Mouse (Mus musculus) thymus, postnatal 0 days (tissue): ENCODE results near the gene Nfkbie. TPM values are rescaled to one million over a fixed set of nuclear protein-coding genes. Genes with fewer than 3 reads are reported as not detected.

Source experiments
- DNase-seq: peaks from one replicate; pipeline ENCODE4 v3.0.0-alpha.2; 2015; ENCODE audit warnings: low spot score
- polyA plus RNA-seq: library from polyadenylated mRNA; unstranded; fragments of >200 nt; fragmentation: Nextera tagmentation; extraction: Ambion mirVana; gene quantifications from 2 replicates; pipeline ENCODE4 v1.2.1, GENCODE M21; 2015

Gene Nfkbie
- polyA plus RNA-seq, 1 experiment from 2014 or later, result 80.2 TPM

DNA sequence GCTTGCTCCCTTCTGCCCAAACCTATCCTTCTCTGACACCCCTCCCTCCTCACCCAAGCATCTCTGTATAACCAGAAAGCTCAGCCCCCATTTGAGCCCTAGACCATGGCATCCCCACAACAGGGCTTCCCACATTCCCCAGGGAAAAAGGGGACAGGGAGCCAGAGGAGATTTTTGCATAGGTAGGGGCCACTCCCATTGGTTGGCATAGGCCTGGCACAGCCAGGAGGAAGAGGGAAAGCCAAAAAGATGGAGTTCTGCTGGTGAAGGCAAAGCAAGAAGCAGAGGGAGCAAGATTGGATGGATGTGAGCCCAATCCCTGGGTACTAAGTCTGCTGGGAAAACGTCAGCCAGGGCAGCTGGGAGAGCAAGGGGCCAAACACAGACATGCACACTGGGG is 12.4 kb upstream of the Nfkbie start:
- DNase-seq, result no peak

GRCm38 (mm10) chr17:45544001-45544872 is 11.3 kb upstream of the Nfkbie start:
- DNase-seq, result no peak

GRCm38 (mm10) chr17:45544873-45545277 is 10.6 kb upstream of the Nfkbie start:
- no peak for DNase-seq

DNA sequence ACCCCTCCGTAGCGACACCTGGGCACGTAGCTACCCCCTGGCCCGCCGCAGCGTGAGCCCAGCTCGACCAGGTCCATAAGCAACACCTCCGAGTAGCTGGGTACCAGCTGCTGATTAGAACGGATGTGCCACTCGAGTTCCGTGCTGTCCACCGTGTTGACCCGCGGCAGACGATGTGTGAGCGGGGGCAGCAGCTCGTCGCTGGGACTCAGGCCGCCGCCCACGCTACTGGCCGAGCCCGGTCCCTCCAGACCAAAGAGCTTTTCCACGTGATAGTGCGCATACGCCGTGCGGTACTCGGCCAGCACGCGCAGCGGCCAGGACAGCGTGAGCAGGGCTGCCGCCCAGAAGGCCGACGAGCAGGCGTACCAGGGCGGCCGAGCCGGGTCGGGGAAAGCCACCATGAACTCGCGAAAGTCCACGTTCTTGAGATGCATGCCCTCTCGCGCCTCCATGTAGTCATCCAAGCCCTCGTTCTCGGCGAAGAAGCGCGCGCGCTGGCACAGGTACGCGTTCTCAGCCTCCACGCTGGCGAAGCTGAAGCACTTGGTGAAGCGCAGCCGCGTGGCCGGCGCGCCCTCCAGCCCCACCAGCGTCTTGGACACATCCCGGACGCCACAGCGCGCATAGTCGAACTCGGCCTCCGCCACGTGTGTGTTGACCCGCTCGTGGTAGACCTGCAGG is 10.1 kb upstream of the Nfkbie start:
- DNase-seq, result no peak

- DNase-seq, result no peak
Measured at GRCm38 (mm10) chr17:45546941-45547340, 8.6 kb upstream of the Nfkbie start.

DNA sequence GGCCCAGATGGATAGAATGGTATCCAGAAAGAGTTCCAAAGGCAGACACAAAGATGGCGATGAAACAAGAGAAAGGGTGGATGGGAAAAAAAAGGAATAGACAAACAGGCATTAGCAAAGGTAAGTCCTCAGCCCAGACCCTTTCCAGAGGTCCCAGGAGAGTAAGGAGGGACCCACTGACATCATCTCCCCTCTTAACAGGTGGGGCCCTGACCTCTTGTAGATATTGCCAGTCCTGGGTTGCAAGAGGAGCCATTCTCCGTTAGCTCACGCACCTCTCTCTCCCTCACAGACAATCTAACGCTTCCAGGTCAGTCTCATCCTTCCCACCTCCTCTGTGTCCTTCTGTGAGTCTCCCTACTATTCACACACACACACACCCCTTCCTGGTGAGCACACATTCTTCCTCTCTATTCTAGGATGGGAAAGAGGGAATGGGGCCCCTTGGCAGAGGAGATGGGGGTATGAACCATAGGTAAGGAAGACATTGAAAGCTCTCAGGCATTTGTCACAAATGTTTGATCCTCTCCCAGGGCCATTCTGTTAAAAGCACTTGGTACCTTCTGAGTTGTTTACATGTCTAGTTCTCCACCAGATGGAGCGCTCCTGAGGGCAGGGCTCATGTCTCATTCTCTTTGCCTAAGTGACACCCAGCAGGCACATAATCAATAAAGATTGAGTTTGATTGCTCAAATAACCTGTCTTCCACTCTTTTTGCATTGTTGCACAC is 7.9 kb upstream of the Nfkbie start:
- DNase-seq, result no peak

DNA sequence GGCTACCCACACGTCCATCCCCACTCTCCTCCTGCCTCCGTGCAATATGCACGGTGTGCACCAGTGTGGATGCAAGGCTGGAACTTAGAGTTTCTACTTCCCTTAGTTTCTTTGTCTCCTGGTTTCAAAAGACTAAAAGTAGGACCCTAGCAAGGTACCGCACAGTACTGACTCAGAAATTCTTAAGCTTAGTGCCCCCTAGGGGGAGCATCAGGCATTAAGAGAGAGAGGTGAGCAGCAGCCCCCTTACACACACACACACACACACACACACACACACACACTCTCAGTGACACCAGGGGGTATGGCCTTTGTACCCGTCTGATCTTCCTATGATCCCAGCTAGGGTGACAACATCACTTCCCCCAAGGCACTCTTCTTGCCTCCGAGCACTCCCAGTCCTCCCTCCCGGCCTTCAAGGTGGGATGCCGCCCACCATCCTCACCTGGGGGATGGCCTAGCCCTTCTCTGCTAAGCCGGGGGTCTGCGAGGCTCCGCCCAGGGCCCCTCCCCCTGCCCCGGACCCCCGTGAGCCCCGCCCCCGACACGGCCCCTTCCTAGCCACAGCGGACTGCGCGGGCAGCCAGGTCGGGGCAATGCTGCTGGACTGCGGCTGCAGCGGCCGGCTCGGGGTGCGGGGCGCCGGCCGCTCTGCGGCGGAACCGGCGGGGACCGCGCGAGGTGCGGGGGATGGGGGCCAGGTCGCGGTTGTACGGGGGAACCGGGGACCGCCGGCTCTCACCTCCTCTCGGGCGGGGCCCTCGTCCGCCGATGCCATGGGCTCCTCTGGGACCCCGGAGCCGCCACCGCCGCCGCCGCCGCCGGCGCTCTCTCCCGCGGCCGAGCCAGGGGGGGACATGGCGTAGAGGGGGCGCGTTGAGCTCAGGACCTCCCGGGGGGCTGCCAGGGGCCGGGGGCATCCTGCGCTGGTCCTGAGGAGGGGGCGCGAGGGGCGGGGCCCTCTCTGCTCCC is 6.7 kb upstream of the Nfkbie start:
- DNase-seq, result peak; percentile 86

DNA sequence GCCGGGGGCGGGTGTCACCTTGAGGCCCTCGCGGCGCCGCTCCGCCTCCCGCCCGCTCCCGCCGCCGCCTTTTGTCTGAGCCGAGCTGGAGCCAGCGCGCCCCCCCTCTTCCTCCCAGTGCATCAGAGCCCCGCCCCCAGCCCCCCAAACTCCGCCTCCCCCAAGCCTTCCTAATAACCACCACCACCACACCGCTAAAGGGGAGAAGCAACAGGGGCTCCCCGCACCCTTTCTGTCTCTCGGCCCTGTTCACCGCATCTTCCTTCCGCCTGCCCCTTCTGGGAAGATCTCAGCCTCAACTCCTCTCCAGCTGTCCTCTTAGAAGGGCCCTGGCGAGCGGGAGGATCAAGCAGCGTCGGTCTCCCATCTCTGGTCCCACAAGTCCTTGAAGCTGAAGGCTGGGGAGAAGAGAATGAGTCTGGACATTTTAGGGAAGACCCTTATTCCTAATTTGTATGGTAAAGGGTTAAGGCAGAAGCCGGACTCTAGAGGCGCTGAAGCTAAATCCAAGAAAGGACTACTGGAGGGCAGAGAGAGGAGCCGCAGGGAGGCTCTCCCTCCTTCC is 5.8 kb upstream of the Nfkbie start, which contains the start of gene Tmem151b:
Tmem151b (minus strand) TSS at position 61 of the 565 bp plus-strand sequence.
- peak; percentile 75 for DNase-seq

DNA sequence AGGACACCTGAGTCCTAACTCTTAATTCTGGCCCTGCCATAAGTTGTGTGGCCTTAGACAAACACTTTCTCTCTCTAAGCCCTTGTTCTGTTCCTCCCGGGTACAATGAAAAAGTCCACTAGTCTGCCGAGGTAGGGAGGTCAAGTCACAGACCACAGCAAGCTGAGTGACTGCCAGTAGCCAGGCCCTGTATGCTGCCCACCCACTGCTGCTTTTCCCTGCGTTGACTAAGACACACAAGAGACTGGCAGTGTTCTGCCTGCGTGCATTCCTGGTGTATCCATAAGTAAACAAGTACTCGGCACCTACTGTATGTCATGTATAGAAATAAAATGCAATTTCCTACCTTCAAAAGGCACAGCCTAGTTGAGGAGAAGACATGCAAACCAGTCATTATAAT is 5.2 kb upstream of the Nfkbie start:
- no peak for DNase-seq

DNA sequence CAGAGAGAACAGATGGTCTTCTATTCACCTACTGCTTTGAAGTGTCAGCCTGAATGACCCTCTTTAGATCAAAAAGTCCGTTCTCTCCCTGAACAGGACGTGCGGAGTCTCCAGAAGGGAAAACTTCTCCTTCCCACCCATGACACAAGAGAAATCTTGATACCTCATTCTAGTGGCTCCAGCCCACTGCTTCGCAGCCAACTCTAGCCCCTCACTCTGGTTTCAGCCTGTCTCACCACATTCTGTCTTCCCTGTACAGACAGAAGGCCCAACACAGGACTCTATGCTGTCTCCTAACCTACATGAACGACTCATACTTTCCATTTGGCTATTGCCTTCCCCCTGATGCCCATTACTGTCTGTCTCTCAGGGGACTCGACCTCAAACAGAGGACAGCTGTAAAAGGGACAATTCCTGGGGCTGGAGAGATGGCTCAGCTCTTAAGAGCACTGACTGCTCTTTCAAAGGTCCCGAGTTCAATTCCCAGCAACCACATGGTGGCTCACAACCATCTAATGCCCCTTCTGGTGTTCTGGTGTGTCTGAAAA is 4.2 kb upstream of the Nfkbie start:
- DNase-seq, result no peak

GRCm38 (mm10) chr17:45551816-45552451 is 3.6 kb upstream of the Nfkbie start:
- DNase-seq, result peak; percentile 88

GRCm38 (mm10) chr17:45553065-45553464 is 2.4 kb upstream of the Nfkbie start:
- DNase-seq, result no peak

DNA sequence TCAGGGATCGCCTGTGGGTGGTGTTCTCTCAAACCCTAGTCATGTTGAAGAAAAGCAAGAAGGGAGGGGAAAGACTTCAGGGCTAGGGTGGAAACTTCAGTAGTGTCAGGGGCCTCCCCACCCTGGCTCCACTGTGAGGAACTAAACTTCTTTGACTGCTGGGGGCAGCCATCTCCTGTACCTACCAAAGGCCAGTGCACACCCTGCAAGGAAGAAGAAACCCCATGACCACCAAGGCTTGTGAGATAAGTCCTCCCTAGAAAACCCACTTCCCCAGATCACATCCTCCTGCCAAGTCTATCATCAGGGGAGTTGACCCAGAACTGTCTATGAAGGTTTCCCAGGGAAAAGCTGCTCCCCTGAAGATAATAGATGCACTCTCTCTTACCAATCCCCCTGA is 1.1 kb upstream of the Nfkbie start:
- no peak for DNase-seq

GRCm38 (mm10) chr17:45556107-45556489 is 595 bp downstream of the Nfkbie start:
- peak; percentile 34 for DNase-seq

DNA sequence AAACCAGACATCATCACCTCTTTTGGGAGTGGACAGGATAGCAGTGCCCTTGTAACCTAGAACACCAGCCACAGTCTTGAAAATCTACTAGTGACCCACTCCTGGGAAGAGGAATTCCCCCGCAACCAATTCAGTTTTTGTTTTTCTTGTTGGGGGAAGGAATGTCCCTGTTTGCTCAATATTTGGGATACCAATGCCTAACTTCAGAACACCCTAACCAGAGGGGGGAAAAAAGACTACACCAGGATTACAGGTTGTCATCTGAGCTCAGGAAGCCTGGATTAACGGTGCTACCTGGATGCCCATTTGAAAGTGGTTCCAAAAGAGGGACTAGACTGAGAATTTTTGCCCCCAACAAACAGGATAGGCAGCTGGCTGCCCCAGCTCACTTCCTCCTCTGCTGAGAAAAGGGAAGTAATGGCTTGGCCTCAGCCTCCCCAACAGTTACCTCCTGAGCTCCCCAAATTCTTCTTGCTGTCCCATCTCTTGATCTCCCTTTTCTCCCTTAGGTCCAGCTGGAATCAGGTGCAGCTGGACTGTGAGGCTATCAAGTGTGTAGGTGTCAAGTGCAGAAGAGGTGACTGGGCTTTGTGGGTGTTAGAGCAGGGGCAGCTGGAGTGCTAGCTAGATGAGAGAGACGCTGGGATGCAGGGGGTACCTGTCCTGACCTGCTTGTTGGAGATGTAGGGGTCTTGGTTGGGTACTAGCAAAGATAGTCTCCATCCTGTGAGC is 1.2 kb downstream of the Nfkbie start:
- DNase-seq, result peak; percentile 42

- peak; percentile 45 for DNase-seq
Measured at GRCm38 (mm10) chr17:45557246-45557824, 1.8 kb downstream of the Nfkbie start.

- peak; percentile 48 for DNase-seq
Measured at GRCm38 (mm10) chr17:45557998-45558862, 2.7 kb downstream of the Nfkbie start.
